Mouse (Mus musculus): ENCODE results near the gene Vmn2r17.
A peak's percentile ranks its signal among the peaks of the same experiment; 100 is the strongest.

Vmn2r17 gene

DNA sequence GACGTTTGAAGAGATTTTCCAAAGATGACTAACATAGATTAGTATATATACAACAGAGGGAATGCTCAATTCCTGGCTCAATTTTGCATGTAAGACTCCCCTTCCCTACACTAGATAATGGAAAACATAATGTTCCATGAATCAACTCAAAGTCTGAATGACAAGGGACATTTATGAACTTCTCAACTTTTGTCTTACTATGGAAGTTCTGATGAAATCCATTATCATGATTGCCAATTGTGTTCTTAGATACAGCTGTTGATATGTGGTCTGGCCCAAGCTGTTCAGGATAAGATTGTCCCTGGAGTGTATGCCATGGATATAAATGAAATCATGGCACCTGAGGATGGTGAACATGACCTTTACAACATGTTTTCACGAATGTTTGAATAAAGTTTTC, at the start of gene Vmn2r17:
Gene Vmn2r17 (plus strand): TSS at position 301 of the 400 bp plus-strand sequence.
- DNase-seq (ENCODE audit: low read depth, low spot score), result no peak

DNA sequence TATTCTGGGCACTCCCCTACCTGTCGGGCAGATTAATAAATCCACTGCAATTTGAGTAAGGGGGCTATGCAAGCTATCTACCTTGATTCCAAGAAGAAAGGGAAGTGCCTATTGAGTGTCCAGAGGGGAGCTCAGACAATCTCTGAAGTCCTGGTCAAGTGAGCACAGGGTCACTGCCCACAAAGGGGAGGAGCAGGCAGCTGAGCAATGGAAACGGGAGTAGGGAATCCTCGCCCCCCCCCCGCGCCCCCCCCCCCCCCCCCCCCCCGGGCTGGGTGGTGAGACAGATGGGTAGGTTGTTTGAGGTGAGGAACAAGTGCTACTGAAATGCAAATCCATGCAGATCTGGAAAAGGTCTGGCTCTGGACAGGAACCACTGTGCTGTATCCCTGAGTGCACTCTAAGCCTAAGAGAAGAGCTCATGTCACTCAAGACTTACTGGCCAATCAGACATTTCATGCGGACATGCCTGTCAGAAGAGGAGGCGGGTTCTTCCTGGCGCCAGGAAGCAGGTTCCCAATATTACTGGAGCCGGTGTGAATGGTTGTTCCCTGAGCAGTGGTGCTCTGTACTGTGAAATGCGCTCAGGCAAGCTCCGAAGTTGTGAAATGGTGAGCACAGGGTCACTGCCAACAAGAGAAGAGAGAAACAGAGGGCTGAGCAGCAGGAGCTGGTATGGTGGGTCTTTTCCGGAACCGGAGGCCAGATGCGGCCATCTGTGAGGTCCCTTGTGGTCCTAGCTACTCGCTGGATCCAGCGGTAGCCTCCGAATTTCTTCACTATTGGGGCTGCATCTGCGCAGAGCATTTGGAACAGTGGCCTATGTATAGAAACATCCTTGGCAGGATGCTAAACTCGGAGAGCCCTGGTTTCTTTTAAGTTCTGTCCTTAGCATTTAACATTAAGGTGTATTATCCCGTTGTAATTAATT, 47.4 kb downstream of the Vmn2r17 start:
- DNase-seq (ENCODE audit: low read depth, low spot score), result peak; percentile 1

- peak; percentile 40 for DNase-seq (ENCODE audit: low read depth, low spot score)
Measured at GRCm38 (mm10) chr5:109506729-109507128, 87.2 kb downstream of the Vmn2r17 start.

All from brain, adult 2 months (tissue).